Mouse (Mus musculus) heart, adult 2 months (tissue): ENCODE data around the gene Nmrk1. TPM values are rescaled to one million over a fixed set of nuclear protein-coding genes. Genes with fewer than 3 reads are reported as not detected.

Source experiments
- DNase-seq, 2 experiments: peaks; one replicate each; pipeline ENCODE4 v3.0.0; 2021
- H3K27ac ChIP-seq: fragments of 200-600 bp; 2 replicates; pipeline ENCODE4 v1.8.1; 2022
- H3K27me3 ChIP-seq: fragments of 200-500 bp; 2 replicates; pipeline ENCODE4 v1.6.1; 2012; ENCODE audit warnings: mild to moderate bottlenecking, low read length, inconsistent platforms, mixed read lengths; ENCODE audit not compliant: control insufficient read depth, insufficient read depth
- H3K36me3 ChIP-seq: fragments of 200-500 bp; 2 replicates; pipeline ENCODE4 v1.6.1; 2012; ENCODE audit warnings: low read length, inconsistent platforms; ENCODE audit not compliant: control insufficient read depth, insufficient read depth
- H3K4me1 ChIP-seq: fragments of 200-500 bp; 2 replicates; pipeline ENCODE4 v1.6.1; 2011; ENCODE audit warnings: low read length; ENCODE audit not compliant: control insufficient read depth, insufficient read depth
- H3K4me3 ChIP-seq: fragments of 200-600 bp; 2 replicates; pipeline ENCODE4 v1.8.1; 2022
- H3K79me2 ChIP-seq: fragments of 200-500 bp; replicated peaks from 2 replicates; pipeline ENCODE4 v1.6.1; 2012; ENCODE audit warnings: mild to moderate bottlenecking, inconsistent platforms, low read length, moderate library complexity, mixed read lengths; ENCODE audit not compliant: control insufficient read depth, insufficient read depth
- H3K9ac ChIP-seq: fragments of 200-500 bp; 2 replicates; pipeline ENCODE4 v1.6.1; 2012; ENCODE audit warnings: low read depth, mild to moderate bottlenecking, control low read depth, inconsistent platforms, low read length, mixed read lengths
- CTCF ChIP-seq: fragments of 200-600 bp; IDR thresholded peaks from 2 replicates; pipeline ENCODE4 v1.8.1; 2022; ENCODE audit warnings: antibody characterized with exemption, mild to moderate bottlenecking, moderate library complexity
- EP300 ChIP-seq: fragments of 200-500 bp; IDR thresholded peaks from 2 replicates; pipeline ENCODE4 v1.6.1; 2011; ENCODE audit warnings: low read depth, low read length, control low read depth; ENCODE audit not compliant: insufficient read depth
- POLR2A ChIP-seq: fragments of 200-500 bp; IDR thresholded peaks from 2 replicates; pipeline ENCODE4 v1.6.1; 2011; ENCODE audit warnings: mild to moderate bottlenecking, low read depth, low read length, control low read depth; ENCODE audit not compliant: insufficient read depth
- WGBS: fragments of 180-500 bp; shearing (Covaris S2); methylation state at CpG from one replicate; pipeline ENCODE4 v1.1.7; 2018; 5-methylcytosine and 5-hydroxymethylcytosine counted together
- intact Hi-C: fragments of 180-260 bp; cut with DNase I; formaldehyde crosslinking; loops from one replicate; pipeline ENCODE4 v1.15.1; 2025
- polyA plus RNA-seq: library from polyadenylated mRNA; depleted of rRNA; stranded (reverse); fragments of >200 nt; gene quantifications from 2 replicates; pipeline ENCODE4 v1.2.3, GENCODE M21; 2012
- total RNA-seq, 2 experiments: library from RNA; stranded (reverse); gene quantifications; 2 replicates each; pipeline ENCODE4 v1.2.3; 2021

Gene Nmrk1
- total and polyA plus RNA-seq, 3 experiments, result 2.3 to 5.4 (median 2.5) TPM

- H3K36me3 ChIP-seq, result peaks cover 3% of the 10 kb centered on the region
- TF ChIP-seq EP300, result no peak
- TF ChIP-seq CTCF, result no peak
- no peaks in the 10 kb centered on the region for H3K27me3 ChIP-seq
- H3K9ac ChIP-seq, result no peak overlapping the region
- intact Hi-C loops, result no loop called here
- peaks cover 24% of the 10 kb centered on the region for H3K4me1 ChIP-seq
- no peak overlapping the region for H3K27ac ChIP-seq
- no peak for DNase-seq
- 60% methylated on average over 6 of the region's 6 CpGs for WGBS
- no peak overlapping the region for H3K4me3 ChIP-seq
- peaks cover 7% of the 10 kb centered on the region for H3K79me2 ChIP-seq
These were observed 28.7 kb upstream of the Nmrk1 start for GRCm38 (mm10) chr19:18603011-18603410.

DNA sequence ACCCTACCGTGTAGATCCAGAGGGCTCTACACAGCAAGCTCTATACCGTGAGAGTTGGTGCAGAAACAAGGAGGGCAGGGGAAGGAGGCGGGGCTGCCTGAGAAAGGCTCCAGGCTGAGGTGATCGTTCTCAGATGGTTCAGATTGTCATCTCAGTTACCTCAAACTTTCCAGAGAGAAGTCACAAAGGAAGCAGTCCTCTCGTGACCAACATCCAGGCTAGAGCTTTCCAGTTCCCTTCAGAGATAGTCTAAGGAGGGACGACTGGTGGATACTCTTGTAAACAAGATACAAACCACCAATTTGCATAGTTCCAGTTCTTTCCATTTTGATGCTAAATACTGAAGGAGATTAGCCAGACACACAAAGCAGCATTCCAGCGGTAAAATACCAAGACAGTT, 23.8 kb upstream of the Nmrk1 start:
- DNase-seq, result no peak
- H3K4me3 ChIP-seq, result no peak overlapping the region
- peaks cover 17% of the 10 kb centered on the region for H3K79me2 ChIP-seq
- TF ChIP-seq EP300 (no peak), POLR2A (no peak), CTCF (no peak)
- no peaks in the 10 kb centered on the region for H3K27me3 ChIP-seq
- peaks cover 18% of the 10 kb centered on the region for H3K36me3 ChIP-seq
- peaks cover 33% of the 10 kb centered on the region for H3K4me1 ChIP-seq
- H3K27ac ChIP-seq, result no peak overlapping the region; the same call in 1 of the 2 replicates
- intact Hi-C loops, result no loop called here
- H3K9ac ChIP-seq, result no peak overlapping the region; the same call in 1 of the 2 replicates
- WGBS, result 45% methylated on average over 7 of the region's 7 CpGs

GRCm38 (mm10) chr19:18608975-18609374, 22.8 kb upstream of the Nmrk1 start:
- H3K4me1 ChIP-seq, result peaks cover 36% of the 10 kb centered on the region
- H3K27me3 ChIP-seq, result no peaks in the 10 kb centered on the region
- peaks cover 17% of the 10 kb centered on the region for H3K79me2 ChIP-seq
- H3K4me3 ChIP-seq, result no peak overlapping the region
- no peak for DNase-seq
- TF ChIP-seq CTCF (no peak), EP300 (no peak), POLR2A (no peak)
- no peak overlapping the region; the same call in 1 of the 2 replicates for H3K27ac ChIP-seq
- 34% methylated on average over 6 of the region's 6 CpGs for WGBS
- intact Hi-C loops, result no loop called here
- H3K36me3 ChIP-seq, result peaks cover 18% of the 10 kb centered on the region
- no peak overlapping the region for H3K9ac ChIP-seq

DNA sequence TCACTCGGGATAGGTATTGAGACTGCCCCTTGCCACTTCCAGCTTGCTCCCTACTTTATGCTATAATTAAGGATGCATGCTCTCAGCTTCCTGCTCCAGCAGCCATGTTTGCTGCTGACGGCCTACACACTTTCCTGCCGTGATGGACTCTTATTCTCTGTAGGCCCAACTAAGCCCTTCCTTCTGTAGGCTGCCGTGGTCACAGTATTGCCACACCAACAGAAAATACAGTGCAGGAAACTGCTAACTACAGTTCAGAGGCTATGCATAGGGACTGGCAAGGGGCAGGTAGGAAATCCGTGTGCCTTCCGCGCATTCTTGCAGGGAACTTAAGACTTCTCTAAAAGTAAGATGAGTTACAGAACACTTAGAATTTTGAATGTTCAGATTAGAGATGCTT, 17.4 kb upstream of the Nmrk1 start:
- peaks cover 32% of the 10 kb centered on the region for H3K36me3 ChIP-seq
- no peaks in the 10 kb centered on the region for H3K27me3 ChIP-seq
- H3K79me2 ChIP-seq, result peaks cover 9% of the 10 kb centered on the region
- no peak for DNase-seq
- TF ChIP-seq CTCF, result no peak
- no peak for TF ChIP-seq EP300
- TF ChIP-seq POLR2A, result no peak
- no peak overlapping the region for H3K4me3 ChIP-seq
- intact Hi-C loops, result no loop called here
- H3K4me1 ChIP-seq, result peaks cover 36% of the 10 kb centered on the region
- WGBS, result 58% methylated on average over 7 of the region's 7 CpGs
- H3K27ac ChIP-seq, result 0 out of 2 replicates have a peak overlapping the region, but pooled peaks have one; percentile 15
- no peak overlapping the region for H3K9ac ChIP-seq

- Histone ChIP-seq H3K27me3 (no peaks in the 10 kb centered on the region), H3K4me1 (peaks cover 38% of the 10 kb centered on the region), H3K36me3 (peaks cover 32% of the 10 kb centered on the region), H3K27ac (peak overlapping the region; percentile 74), H3K79me2 (peaks cover 13% of the 10 kb centered on the region), H3K9ac (peak overlapping the region; percentile 44), H3K4me3 (peak overlapping the region; percentile 0; the same call in 1 of the 2 replicates)
- DNase-seq, result peak in 1 of 2 experiments; percentile 30
- WGBS, result 27% methylated on average over 9 of the region's 9 CpGs
- intact Hi-C loops, result loop anchor here (2.0 kb wide), 1 partner anchor 15 kb away; the partner anchor contains the start of genes Nmrk1 and Ostf1
- TF ChIP-seq POLR2A, result peak; percentile 27; the same call in 1 of the 2 replicates
- TF ChIP-seq CTCF, result no peak
- peak; percentile 40; the same call in 1 of the 2 replicates for TF ChIP-seq EP300
These were observed 16.0 kb upstream of the Nmrk1 start for GRCm38 (mm10) chr19:18615680-18616240.

GRCm38 (mm10) chr19:18617504-18617903, 14.2 kb upstream of the Nmrk1 start:
- intact Hi-C loops, result loop anchor here (2.0 kb wide), 1 partner anchor 13 kb away; the partner anchor contains the start of genes Nmrk1 and Ostf1
- peaks cover 11% of the 10 kb centered on the region for H3K79me2 ChIP-seq
- H3K4me1 ChIP-seq, result peaks cover 33% of the 10 kb centered on the region
- 25% methylated on average over 1 of the region's 1 CpGs for whole genome bisulfite sequencing
- DNase-seq, result no peak
- H3K27me3 ChIP-seq, result no peaks in the 10 kb centered on the region
- H3K27ac ChIP-seq, result peak overlapping the region; percentile 41; the same call in 1 of the 2 replicates
- TF ChIP-seq CTCF (no peak), POLR2A (no peak), EP300 (no peak)
- H3K36me3 ChIP-seq, result peaks cover 30% of the 10 kb centered on the region
- no peak overlapping the region for H3K4me3 ChIP-seq
- no peak overlapping the region for H3K9ac ChIP-seq
